Mouse (Mus musculus) gastrocnemius, adult 18-20 months (tissue): ENCODE data around the gene L3mbtl3. TPM values are rescaled to one million over a fixed set of nuclear protein-coding genes. Genes with fewer than 3 reads are reported as not detected.
A peak's percentile ranks its signal among the peaks of the same experiment; 100 is the strongest.

ENCODE experiments used
- DNase-seq: peaks from one replicate; pipeline ENCODE4 v3.0.0; 2021; ENCODE audit warnings: low spot score
- total RNA-seq, 2 experiments: library from RNA; stranded (reverse); gene quantifications; 2 replicates each; pipeline ENCODE4 v1.2.3; 2021

The L3mbtl3 gene
- total RNA-seq, 2 experiments from 2014 or later = 4.7 to 6.2 TPM

DNA sequence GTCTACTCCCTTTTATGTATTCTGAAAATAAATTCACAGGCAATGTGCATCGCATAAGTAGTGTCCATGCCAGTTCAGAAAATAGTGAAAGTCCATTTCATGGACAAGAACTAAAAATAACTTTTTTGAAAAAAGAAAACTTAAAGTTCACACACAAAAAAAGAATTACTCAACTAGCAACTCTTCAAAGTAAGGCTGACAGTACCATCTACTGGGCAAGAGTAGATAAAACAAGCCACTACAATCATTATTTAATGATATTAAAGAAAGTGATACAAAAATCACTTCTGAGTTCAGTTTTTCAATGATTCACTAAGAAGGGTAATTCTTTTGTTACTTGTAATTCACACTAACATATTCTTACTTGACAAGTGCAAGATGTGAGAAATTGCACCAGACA, 29.9 kb downstream of the L3mbtl3 start:
- no peak for DNase-seq

DNA sequence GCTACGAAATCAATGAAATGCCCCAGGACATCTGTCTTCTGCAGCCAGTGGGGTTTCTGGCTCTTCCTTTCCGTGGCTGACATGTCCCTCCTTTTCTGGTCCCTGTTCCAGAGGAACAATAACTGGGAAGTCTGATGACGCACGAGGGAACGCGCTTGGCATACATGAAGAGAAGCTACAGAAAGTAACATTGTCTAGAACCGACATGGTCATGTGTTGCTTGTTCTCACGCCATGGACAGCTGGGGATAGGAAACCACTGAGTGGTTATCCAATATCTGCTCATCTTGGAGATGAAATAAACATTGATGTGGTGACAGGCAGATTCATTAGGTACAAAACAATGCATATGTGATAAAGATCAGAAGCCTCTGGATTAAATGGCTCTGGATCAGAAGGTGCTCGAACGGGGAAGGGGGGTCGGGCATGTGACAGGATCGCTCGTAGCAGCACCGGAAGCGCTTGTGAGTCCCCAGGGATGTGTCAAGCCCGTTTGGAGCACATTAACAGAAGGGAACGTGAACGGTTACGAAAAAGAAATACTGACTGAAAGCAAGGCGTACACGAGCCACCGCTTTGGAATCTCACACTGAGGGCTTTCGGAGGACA, 37.8 kb downstream of the L3mbtl3 start:
- DNase-seq = peak; percentile 6

DNA sequence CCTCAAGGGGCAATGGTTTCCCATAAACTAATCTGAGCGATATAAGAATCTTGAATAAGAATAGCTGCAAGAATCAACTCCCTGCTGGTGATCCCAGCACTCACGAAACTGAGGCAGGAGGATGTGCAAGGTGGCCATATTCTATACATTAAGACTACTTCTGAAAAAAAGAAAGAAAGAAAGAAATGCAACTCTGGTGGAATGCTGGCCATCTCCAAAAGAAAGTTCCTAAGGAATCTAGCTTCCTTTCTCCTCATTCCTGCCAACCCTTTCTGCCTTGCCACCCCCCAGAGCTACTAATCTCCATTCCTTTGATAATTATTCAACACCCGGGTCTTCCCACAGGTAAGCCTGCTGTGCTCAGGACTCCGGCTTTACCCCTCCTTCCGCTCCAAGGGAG, 41.8 kb downstream of the L3mbtl3 start:
- DNase-seq = no peak

- DNase-seq = no peak
Measured at GRCm38 (mm10) chr10:26332781-26333180, 43.0 kb downstream of the L3mbtl3 start.

DNA sequence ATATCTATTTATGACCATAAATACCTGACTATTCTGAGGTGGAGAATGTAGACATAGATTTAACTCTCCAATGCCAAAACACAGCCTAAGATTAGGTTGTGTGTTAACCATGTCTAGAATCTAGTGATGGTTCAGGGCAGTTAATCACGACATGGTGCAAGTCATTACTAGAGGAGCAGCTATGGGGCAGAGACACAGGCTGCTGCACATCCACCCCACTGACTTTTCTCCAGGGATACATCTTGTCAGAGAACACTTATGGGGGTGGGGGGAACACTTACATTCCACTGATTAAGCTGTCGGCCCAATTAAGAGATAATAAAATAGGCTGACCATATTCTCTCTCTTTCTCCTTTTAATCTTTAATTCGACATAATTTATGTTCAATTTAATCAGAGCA, 46.9 kb downstream of the L3mbtl3 start:
- no peak for DNase-seq

DNA sequence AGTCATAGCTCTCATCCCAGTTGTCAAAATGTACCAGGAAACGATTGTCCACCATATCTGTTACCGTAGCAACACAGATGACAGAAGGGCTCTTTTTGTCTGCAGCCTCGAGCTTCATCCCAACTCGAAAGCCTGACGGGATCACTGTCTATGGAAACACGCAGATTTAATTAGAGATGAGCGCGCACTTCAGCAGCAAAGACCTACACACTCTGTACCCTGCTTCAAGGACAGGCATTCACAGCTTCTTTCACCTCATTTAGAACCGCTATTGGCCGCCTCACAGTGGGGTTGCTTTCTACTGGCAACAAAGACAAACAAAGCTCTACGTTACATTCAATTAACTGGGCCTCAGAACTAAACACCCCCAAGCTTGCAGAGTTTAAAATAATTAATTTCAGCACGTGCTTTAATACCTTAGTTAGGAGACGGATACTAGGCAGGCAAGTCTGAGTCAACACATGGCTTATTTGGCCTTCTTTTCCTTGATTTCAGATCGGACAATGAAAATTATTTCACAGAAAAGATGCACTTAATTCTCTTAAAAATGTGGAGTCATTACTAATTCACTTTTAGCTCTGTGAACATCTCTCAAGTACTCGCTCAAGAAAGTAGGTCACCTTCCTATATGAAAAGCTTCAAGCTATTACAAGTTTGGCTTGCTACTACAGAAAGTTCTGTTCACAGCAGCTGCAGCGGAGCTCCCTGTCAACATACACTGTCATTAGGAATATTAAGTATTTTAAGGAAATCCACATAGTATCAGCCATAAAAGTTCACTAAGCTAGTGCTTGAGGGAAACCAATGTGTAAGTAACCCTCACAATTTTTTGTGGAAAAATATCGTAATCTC, 47.9 kb downstream of the L3mbtl3 start:
- DNase-seq = no peak

DNA sequence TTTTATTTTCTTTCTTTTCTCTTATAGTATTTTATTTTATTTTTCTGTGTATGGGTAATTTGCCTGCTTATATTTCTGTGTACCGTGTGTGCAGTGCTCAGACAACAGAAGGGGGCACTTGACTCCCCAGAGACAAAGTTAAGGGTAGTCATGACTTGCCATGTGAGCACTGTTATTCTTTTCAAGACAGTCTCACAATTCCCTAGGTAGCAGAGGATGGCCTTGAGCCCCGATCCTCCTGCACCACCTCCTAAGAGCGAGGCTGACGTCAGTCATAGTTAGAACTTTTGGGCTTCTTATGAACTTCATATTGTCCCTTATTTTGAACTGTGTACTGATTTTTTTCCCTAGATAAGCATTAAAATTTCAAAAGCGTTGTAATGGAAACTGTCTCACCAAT, 48.5 kb downstream of the L3mbtl3 start:
- no peak for DNase-seq

GRCm38 (mm10) chr10:26325320-26325719, 50.5 kb downstream of the L3mbtl3 start:
- no peak for DNase-seq

GRCm38 (mm10) chr10:26322344-26323051, 53.3 kb downstream of the L3mbtl3 start:
- DNase-seq = no peak

DNA sequence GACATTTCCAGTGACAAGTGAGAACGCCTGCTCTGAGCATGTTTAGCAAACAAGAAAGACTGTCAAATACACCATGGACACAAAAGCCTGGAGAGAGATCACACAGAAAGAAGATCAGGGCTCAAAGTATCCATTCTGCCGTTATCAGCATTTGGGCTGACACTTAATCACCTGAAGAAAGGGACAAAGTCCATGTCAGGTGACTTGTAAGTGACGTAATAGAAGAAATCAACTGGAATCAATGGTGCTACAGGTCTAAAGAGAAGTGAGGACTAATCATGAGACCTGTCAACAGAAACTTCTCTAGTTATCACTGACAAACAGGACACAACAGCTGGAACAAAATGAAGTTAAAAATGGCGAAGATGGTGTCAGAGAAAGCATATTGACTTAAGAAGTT, 55.1 kb downstream of the L3mbtl3 start:
- DNase-seq = no peak

DNA sequence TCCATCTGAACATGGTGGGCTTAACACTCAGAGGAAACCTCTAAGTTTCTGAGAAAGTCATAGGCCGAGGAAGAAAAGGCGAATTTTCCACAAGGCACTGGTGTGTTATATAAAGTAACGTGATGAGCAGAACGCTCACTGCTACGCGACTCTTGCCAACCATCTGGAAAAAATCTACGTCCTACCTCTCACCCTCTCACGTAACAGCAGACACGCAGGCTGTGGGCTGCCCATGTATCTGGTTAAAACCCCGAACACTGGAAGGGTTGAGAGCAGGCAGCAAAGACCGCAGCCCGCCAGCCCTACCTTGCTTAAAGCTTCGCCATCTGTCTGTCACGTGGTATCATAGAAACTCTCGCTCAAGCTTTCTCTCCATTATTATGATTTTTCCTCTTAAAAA, 61.4 kb downstream of the L3mbtl3 start:
- DNase-seq = no peak

- DNase-seq = no peak
Measured at GRCm38 (mm10) chr10:26303485-26303884, 72.3 kb downstream of the L3mbtl3 start.

- no peak for DNase-seq
Measured at GRCm38 (mm10) chr10:26302336-26302735, 73.4 kb downstream of the L3mbtl3 start.

DNA sequence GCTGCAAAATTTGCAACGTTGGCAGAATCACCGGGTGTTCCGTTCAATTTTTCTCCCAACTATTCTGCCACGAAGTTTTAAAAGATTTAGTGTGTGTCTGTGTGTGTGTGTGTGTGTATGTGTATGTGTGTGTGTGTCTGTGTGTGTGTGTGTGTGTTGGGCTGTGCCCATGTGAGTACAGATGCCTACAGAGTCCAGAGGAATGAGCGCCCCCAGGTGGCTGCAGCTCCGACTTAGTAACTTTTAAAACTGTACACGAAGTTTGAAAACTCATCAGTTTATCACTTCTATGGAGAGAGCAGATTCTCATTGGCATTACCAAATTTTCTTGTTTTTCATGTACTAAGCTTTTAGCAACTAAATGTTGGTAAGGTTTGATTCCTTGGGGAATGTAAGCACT, 78.1 kb downstream of the L3mbtl3 start:
- DNase-seq = no peak

- no peak for DNase-seq
Measured at GRCm38 (mm10) chr10:26297200-26297599, 78.6 kb downstream of the L3mbtl3 start.

DNA sequence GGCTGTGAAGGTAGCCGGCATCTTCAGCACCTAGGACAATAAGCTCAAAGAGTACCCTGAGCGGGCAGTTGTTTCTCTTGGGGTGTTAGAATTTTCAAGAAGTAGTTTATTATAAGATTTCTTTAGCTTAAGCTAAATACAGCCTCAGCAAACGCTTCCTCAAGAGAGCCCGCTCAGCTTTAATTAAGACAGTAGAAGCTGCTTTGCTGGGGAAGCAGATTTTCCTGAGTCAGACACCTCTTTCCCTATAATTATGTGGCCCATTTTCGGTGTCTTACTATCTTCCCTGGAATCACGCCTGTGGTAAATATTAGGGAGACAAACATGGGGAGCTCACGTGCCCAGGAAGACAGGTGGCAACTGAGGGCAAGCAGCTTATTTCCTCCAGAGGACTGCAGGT, 88.6 kb downstream of the L3mbtl3 start:
- no peak for DNase-seq

GRCm38 (mm10) chr10:26280009-26280408, 95.8 kb downstream of the L3mbtl3 start:
- no peak for DNase-seq

GRCm38 (mm10) chr10:26275414-26275813, 100.4 kb downstream of the L3mbtl3 start:
- DNase-seq = no peak

- no peak for DNase-seq
Measured at GRCm38 (mm10) chr10:26263744-26264459, 111.9 kb downstream of the L3mbtl3 start.

- DNase-seq = no peak
Measured at GRCm38 (mm10) chr10:26259908-26260307, 115.9 kb downstream of the L3mbtl3 start.

DNA sequence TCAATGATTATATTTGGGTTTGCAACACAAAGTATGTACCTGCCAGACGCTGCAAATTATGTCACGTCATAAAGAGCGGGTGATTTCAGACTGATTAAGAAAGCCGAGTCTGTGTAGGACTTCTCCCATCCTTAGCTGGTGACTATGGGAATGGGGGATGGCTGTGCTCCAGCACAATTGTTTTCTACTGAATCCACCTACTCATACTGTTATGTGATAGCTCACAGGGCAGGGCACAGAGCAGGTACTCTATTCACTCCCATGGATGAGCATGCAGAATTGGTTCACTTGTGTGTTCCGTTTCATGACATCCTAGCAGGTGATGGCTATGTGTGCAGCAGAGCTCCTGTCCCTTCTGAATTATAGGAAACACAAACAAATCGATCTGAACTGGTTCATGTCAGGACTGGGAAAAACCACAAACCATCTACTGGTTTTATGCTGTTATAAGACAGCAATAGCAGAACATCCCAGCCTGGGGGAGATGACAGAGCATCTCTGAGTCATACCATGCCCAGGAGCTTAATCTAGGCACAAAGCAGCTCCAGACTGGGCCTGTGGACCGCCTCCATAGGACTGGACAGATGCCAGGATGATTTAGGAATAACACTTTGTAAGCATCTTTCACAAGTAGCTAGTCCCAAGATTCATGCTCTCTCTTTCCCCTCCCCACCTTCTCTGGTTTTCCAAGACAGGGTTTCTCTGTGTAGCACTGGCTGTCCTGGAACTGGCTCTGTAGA, 126.2 kb downstream of the L3mbtl3 start:
- no peak for DNase-seq
